Mouse (Mus musculus) small intestine, adult 10 weeks (tissue): ENCODE measurements around the gene Serpina3g. TPM values are rescaled to one million over a fixed set of nuclear protein-coding genes. Genes with fewer than 3 reads are reported as not detected.

Experiments used
- polyA plus RNA-seq: library from polyadenylated mRNA; stranded (reverse); fragments of 350-450 nt; fragmentation: Illumina TruSeq; extraction: RNeasy Lipid Tissue Mini Kit (QIAGEN cat#74804); gene quantifications from one replicate; pipeline ENCODE4 v1.2.3, GENCODE M21; 2014; ENCODE audit warnings: low replicate concordance

Serpina3g gene
- 5.2 TPM for polyA plus RNA-seq

GRCm38 (mm10) chr12:104235915-104236314 is at the start of gene Serpina3g:
Serpina3g (plus strand) TSS chr12:104236245.

GRCm38 (mm10) chr12:104214445-104214753 is 21.6 kb upstream of the Serpina3g start, which contains the start of gene Serpina3f:
Serpina3f (plus strand) TSS chr12:104214544.

GRCm38 (mm10) chr12:104262863-104263262 is 26.8 kb downstream of the Serpina3g start, which contains the start of gene Serpina3i:
Serpina3i (plus strand) TSS chr12:104263122.

Other genes with a start within 250 kb of the Serpina3g start
- not detected for gene Serpina11, start 246.3 kb upstream of the Serpina3g start, polyA plus RNA-seq
- gene Serpina9, start 222.5 kb upstream of the Serpina3g start, polyA plus RNA-seq, result not detected
- not detected for gene Serpina12, start 191.8 kb upstream of the Serpina3g start, polyA plus RNA-seq
- not detected for gene Serpina5, start 135.1 kb upstream of the Serpina3g start, polyA plus RNA-seq
- gene Serpina3a, start 123.5 kb upstream of the Serpina3g start, polyA plus RNA-seq, result 0.59 TPM
- gene Serpina3b, start 108.2 kb upstream of the Serpina3g start, polyA plus RNA-seq, result not detected
- gene Serpina3c, start 82.4 kb upstream of the Serpina3g start, polyA plus RNA-seq, result 0.26 TPM
- gene Serpina3f, start 21.7 kb upstream of the Serpina3g start, polyA plus RNA-seq, result 1.8 TPM
- not detected for gene Serpina3i, start 26.9 kb downstream of the Serpina3g start, polyA plus RNA-seq
- gene Serpina3j, start 78.3 kb downstream of the Serpina3g start, polyA plus RNA-seq, result not detected
- gene Serpina3k, start 102.2 kb downstream of the Serpina3g start, polyA plus RNA-seq, result 0.67 TPM
- gene Serpina3m, start 102.2 kb downstream of the Serpina3g start, polyA plus RNA-seq, result not detected
- gene Serpina3n, start 170.5 kb downstream of the Serpina3g start, polyA plus RNA-seq, result 0.59 TPM
- gene Gsc, start 237.1 kb downstream of the Serpina3g start, polyA plus RNA-seq, result not detected